Mouse (Mus musculus) liver, embryonic 11.5 days (tissue): ENCODE measurements around the gene Vdac1. TPM values are rescaled to one million over a fixed set of nuclear protein-coding genes. Genes with fewer than 3 reads are reported as not detected.

Experiments
- ATAC-seq: fragments of 200-750 bp; cut with Nextera tagmentation; replicated peaks from 2 replicates; pipeline ENCODE4 v1.8.0; 2017; ENCODE audit warnings: moderate number of reproducible peaks, mild to moderate bottlenecking, moderate TSS enrichment, moderate library complexity; ENCODE audit not compliant: low FRiP score
- DNase-seq: peaks from one replicate; pipeline ENCODE4 v3.0.0-alpha.2; 2017; ENCODE audit warnings: low spot score
- H3K27ac ChIP-seq: fragments of 300-500 bp; sonication (generic); 2 replicates; pipeline ENCODE4 v1.5.1; 2014; ENCODE audit warnings: mild to moderate bottlenecking, low read depth, low read length, control low read depth
- H3K27me3 ChIP-seq: fragments of 300-500 bp; sonication (generic); replicated peaks from 2 replicates; pipeline ENCODE4 v1.6.1; 2014; ENCODE audit warnings: low read length, mixed read lengths; ENCODE audit not compliant: control insufficient read depth, insufficient read depth
- H3K36me3 ChIP-seq: fragments of 300-500 bp; sonication (generic); 2 replicates; pipeline ENCODE4 v1.6.1; 2014; ENCODE audit warnings: mild to moderate bottlenecking, low read length, moderate library complexity, mixed read lengths; ENCODE audit not compliant: control insufficient read depth, insufficient read depth
- H3K4me1 ChIP-seq: fragments of 300-500 bp; sonication (generic); replicated peaks from 2 replicates; pipeline ENCODE4 v1.6.1; 2014; ENCODE audit warnings: low read length, mixed read lengths; ENCODE audit not compliant: control insufficient read depth, insufficient read depth
- H3K4me2 ChIP-seq: fragments of 300-500 bp; sonication (generic); 2 replicates; pipeline ENCODE4 v1.6.1; 2014; ENCODE audit warnings: mild to moderate bottlenecking, control low read depth, moderate library complexity
- H3K4me3 ChIP-seq: fragments of 300-500 bp; sonication (generic); 2 replicates; pipeline ENCODE4 v1.5.1; 2014; ENCODE audit warnings: low read depth, low read length, control low read depth
- H3K9ac ChIP-seq: fragments of 300-500 bp; sonication (generic); 2 replicates; pipeline ENCODE4 v1.6.1; 2014; ENCODE audit warnings: low read depth, low read length, control low read depth
- H3K9me3 ChIP-seq: fragments of 300-500 bp; sonication (generic); 2 replicates; pipeline ENCODE4 v1.6.1; 2016; ENCODE audit warnings: low read length, inconsistent platforms, mixed read lengths; ENCODE audit not compliant: control insufficient read depth
- WGBS: fragments of 180-500 bp; shearing (Covaris S2); extraction: QIAGEN DNeasy Blood & Tissue Kit; methylation state at CpG from one replicate; pipeline ENCODE4 v1.1.7; 2014; 5-methylcytosine and 5-hydroxymethylcytosine counted together
- polyA plus RNA-seq: library from polyadenylated mRNA; unstranded; fragments of >200 nt; fragmentation: Nextera tagmentation; extraction: Ambion mirVana; gene quantifications from 2 replicates; pipeline ENCODE4 v1.2.1, GENCODE M21; 2014

Vdac1 gene
- polyA plus RNA-seq, 1 experiment from 2014 or later, result 228 TPM

GRCm38 (mm10) chr11:52340123-52340864 is 20.4 kb upstream of the Vdac1 start:
- Histone ChIP-seq H3K36me3 (no peaks in the 10 kb centered on the region), H3K9me3 (no peaks in the 10 kb centered on the region), H3K4me3 (no peak overlapping the region), H3K4me2 (no peak overlapping the region), H3K9ac (no peak overlapping the region), H3K27ac (no peak overlapping the region), H3K27me3 (no peaks in the 10 kb centered on the region), H3K4me1 (peaks cover 5% of the 10 kb centered on the region)
- WGBS, result 86% methylated on average over 12 of the region's 12 CpGs
- ATAC-seq (no peak), DNase-seq (no peak)

GRCm38 (mm10) chr11:52341001-52341400 is 19.7 kb upstream of the Vdac1 start:
- WGBS, result 58% methylated on average over 9 of the region's 9 CpGs
- H3K27me3 ChIP-seq, result no peaks in the 10 kb centered on the region
- no peaks in the 10 kb centered on the region for H3K36me3 ChIP-seq
- H3K9ac ChIP-seq, result no peak overlapping the region
- H3K9me3 ChIP-seq, result no peaks in the 10 kb centered on the region
- H3K27ac ChIP-seq, result no peak overlapping the region
- no peak overlapping the region for H3K4me2 ChIP-seq
- no peak for DNase-seq
- no peak for ATAC-seq
- H3K4me1 ChIP-seq, result peaks cover 10% of the 10 kb centered on the region
- H3K4me3 ChIP-seq, result no peak overlapping the region

GRCm38 (mm10) chr11:52341476-52341875 is 19.2 kb upstream of the Vdac1 start:
- no peak for DNase-seq
- H3K4me1 ChIP-seq, result peaks cover 12% of the 10 kb centered on the region
- H3K4me2 ChIP-seq, result no peak overlapping the region
- 69% methylated on average over 5 of the region's 5 CpGs for WGBS
- H3K9me3 ChIP-seq, result no peaks in the 10 kb centered on the region
- H3K27me3 ChIP-seq, result no peaks in the 10 kb centered on the region
- H3K36me3 ChIP-seq, result no peaks in the 10 kb centered on the region
- H3K9ac ChIP-seq, result no peak overlapping the region
- ATAC-seq, result no peak
- H3K27ac ChIP-seq, result no peak overlapping the region
- no peak overlapping the region for H3K4me3 ChIP-seq

- H3K9me3 ChIP-seq, result no peaks in the 10 kb centered on the region
- ATAC-seq (no peak), DNase-seq (no peak)
- no peak overlapping the region for H3K9ac ChIP-seq
- WGBS, result 75% methylated on average over 4 of the region's 4 CpGs
- no peak overlapping the region for H3K4me2 ChIP-seq
- no peak overlapping the region for H3K27ac ChIP-seq
- no peaks in the 10 kb centered on the region for H3K27me3 ChIP-seq
- no peaks in the 10 kb centered on the region for H3K36me3 ChIP-seq
- H3K4me3 ChIP-seq, result no peak overlapping the region
- peaks cover 16% of the 10 kb centered on the region for H3K4me1 ChIP-seq
These were observed 18.4 kb upstream of the Vdac1 start for GRCm38 (mm10) chr11:52342296-52342695.

- ATAC-seq, result no peak
- Histone ChIP-seq H3K9ac (no peak overlapping the region), H3K9me3 (no peaks in the 10 kb centered on the region), H3K4me1 (peaks cover 16% of the 10 kb centered on the region), H3K27me3 (no peaks in the 10 kb centered on the region), H3K4me3 (no peak overlapping the region), H3K4me2 (no peak overlapping the region), H3K27ac (no peak overlapping the region), H3K36me3 (no peaks in the 10 kb centered on the region)
- 4% methylated on average over 6 of the region's 6 CpGs for WGBS
- DNase-seq, result peak; percentile 68
These were observed 17.5 kb upstream of the Vdac1 start for GRCm38 (mm10) chr11:52343162-52343561.

GRCm38 (mm10) chr11:52344991-52345777 is 15.5 kb upstream of the Vdac1 start:
- Histone ChIP-seq H3K27ac (no peak overlapping the region), H3K9me3 (no peaks in the 10 kb centered on the region), H3K4me3 (no peak overlapping the region), H3K36me3 (no peaks in the 10 kb centered on the region), H3K4me2 (peak overlapping the region; percentile 75), H3K27me3 (no peaks in the 10 kb centered on the region), H3K4me1 (peaks cover 16% of the 10 kb centered on the region), H3K9ac (no peak overlapping the region)
- DNase-seq, result no peak
- WGBS, result 56% methylated on average over 12 of the region's 12 CpGs
- ATAC-seq, result peak; percentile 55

- DNase-seq, result peak; percentile 82
- Histone ChIP-seq H3K9me3 (no peaks in the 10 kb centered on the region), H3K9ac (peak overlapping the region; percentile 56), H3K27me3 (no peaks in the 10 kb centered on the region), H3K27ac (peak overlapping the region; percentile 35), H3K4me3 (peak overlapping the region; percentile 44), H3K36me3 (no peaks in the 10 kb centered on the region), H3K4me1 (peaks cover 18% of the 10 kb centered on the region), H3K4me2 (peak overlapping the region; percentile 75)
- peak; percentile 62 for ATAC-seq
- 7% methylated on average over 10 of the region's 12 CpGs for WGBS
These were observed 14.6 kb upstream of the Vdac1 start for GRCm38 (mm10) chr11:52345939-52346634.

DNA sequence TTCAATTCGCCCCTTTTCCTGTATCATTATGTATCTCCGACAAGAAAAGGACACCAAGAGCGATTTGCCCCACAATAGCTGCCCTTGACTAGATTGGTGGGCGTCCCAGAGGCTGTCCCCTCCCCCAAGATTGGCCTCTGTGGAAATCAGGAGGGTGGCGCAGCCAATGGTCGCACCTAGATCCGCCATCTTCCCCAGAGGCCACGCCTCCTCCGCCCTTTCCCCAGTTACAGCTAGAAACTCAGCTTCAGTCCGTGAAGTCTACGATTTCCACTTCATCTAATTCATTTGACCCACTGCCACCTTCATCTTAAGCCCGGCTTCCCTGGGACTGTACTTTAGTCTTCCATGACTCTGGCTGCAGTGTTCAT is 14.0 kb upstream of the Vdac1 start:
- Histone ChIP-seq H3K27me3 (no peaks in the 10 kb centered on the region), H3K36me3 (no peaks in the 10 kb centered on the region), H3K9me3 (no peaks in the 10 kb centered on the region), H3K4me1 (peaks cover 24% of the 10 kb centered on the region), H3K4me3 (peak overlapping the region; percentile 44), H3K4me2 (peak overlapping the region; percentile 75), H3K27ac (peak overlapping the region; percentile 35), H3K9ac (peak overlapping the region; percentile 56)
- DNase-seq (no peak), ATAC-seq (peak; percentile 52; the same call in 1 of the 2 replicates)
- WGBS, result 3% methylated on average over 12 of the region's 12 CpGs
